Mouse (Mus musculus) forebrain, embryonic 10.5 days (tissue): ENCODE measurements around the gene Fgfr4. TPM values are rescaled to one million over a fixed set of nuclear protein-coding genes. Genes with fewer than 3 reads are reported as not detected.
A peak's percentile ranks its signal among the peaks of the same experiment; 100 is the strongest.
"Not testable (repeated sequence)": the region's sequence is repeated elsewhere in the genome, so short reads cannot be mapped to it uniquely, and the experiment has no call there.

Experiments
- DNase-seq: peaks from one replicate; pipeline ENCODE4 v3.0.0-alpha.2; 2017; ENCODE audit warnings: low spot score; ENCODE audit errors: extremely low spot score
- H3K27ac ChIP-seq: fragments of 300-500 bp; sonication (generic); 2 replicates; pipeline ENCODE4 v1.5.1; 2016; ENCODE audit warnings: mild to moderate bottlenecking
- H3K27me3 ChIP-seq: fragments of 300-500 bp; sonication (generic); 2 replicates; pipeline ENCODE4 v1.6.1; 2016; ENCODE audit warnings: mild to moderate bottlenecking; ENCODE audit not compliant: poor library complexity, severe bottlenecking
- H3K36me3 ChIP-seq: fragments of 300-500 bp; sonication (generic); replicated peaks from 2 replicates; pipeline ENCODE4 v1.6.1; 2016; ENCODE audit warnings: mild to moderate bottlenecking, moderate library complexity
- H3K4me1 ChIP-seq: fragments of 300-500 bp; sonication (generic); 2 replicates; pipeline ENCODE4 v1.6.1; 2016
- H3K4me3 ChIP-seq: fragments of 300-500 bp; sonication (generic); 2 replicates; pipeline ENCODE4 v1.5.1; 2016; ENCODE audit warnings: mild to moderate bottlenecking, moderate library complexity
- H3K9me3 ChIP-seq: fragments of 300-500 bp; sonication (generic); 2 replicates; pipeline ENCODE4 v1.6.1; 2016; ENCODE audit warnings: mild to moderate bottlenecking, moderate library complexity
- WGBS: fragments of 180-500 bp; shearing (Covaris S2); methylation state at CpG from one replicate; pipeline ENCODE4 v1.1.7; 2016; 5-methylcytosine and 5-hydroxymethylcytosine counted together
- polyA plus RNA-seq: library from polyadenylated mRNA; unstranded; fragments of >200 nt; fragmentation: Nextera tagmentation; extraction: Ambion mirVana; gene quantifications from 2 replicates; pipeline ENCODE4 v1.2.1, GENCODE M21; 2016

Fgfr4 gene
- polyA plus RNA-seq, 1 experiment from 2014 or later = 0.16 TPM

- no peak overlapping the region for H3K27ac ChIP-seq
- H3K4me1 ChIP-seq = peaks cover 14% of the 10 kb centered on the region
- DNase-seq = peak; percentile 73
- H3K36me3 ChIP-seq = no peaks in the 10 kb centered on the region
- no peaks in the 10 kb centered on the region for H3K9me3 ChIP-seq
- 0 out of 2 replicates have a peak, but pooled peaks cover 2% of the 10 kb centered on the region for H3K27me3 ChIP-seq
- 37% methylated on average over 2 of the region's 2 CpGs for WGBS
- H3K4me3 ChIP-seq = no peak overlapping the region
Measured at GRCm38 (mm10) chr13:55178556-55178955, 26.1 kb downstream of the Fgfr4 start.

- H3K27ac ChIP-seq = no peak overlapping the region
- 90% methylated on average over 3 of the region's 3 CpGs for WGBS
- no peaks in the 10 kb centered on the region for H3K9me3 ChIP-seq
- no peak overlapping the region for H3K4me3 ChIP-seq
- H3K36me3 ChIP-seq = no peaks in the 10 kb centered on the region
- no peak for DNase-seq
- 0 out of 2 replicates have a peak, but pooled peaks cover 3% of the 10 kb centered on the region for H3K27me3 ChIP-seq
- H3K4me1 ChIP-seq = peaks cover 12% of the 10 kb centered on the region
Measured at GRCm38 (mm10) chr13:55179591-55179990, 27.2 kb downstream of the Fgfr4 start.

DNA sequence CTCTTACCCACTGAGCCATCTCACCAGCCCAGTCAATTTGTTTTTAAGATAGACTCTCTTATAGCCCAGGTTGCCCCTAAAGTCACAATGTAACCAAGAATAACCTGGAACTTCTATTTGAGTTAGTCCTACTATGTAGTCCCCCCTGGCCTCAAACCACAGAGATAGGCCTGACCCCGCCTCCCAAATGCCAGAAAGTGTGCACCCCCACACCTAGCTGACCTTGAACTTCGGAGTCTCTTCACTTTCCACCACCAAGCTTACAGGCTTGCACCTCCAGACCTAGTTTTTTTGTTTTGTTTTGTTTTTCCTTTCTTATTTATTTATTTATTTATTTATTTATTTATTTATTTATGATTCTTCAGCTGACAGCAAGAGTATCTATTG lies 29.3 kb downstream of the Fgfr4 start:
- Histone ChIP-seq H3K27ac (no peak overlapping the region), H3K36me3 (no peaks in the 10 kb centered on the region), H3K9me3 (no peaks in the 10 kb centered on the region), H3K4me3 (peak overlapping the region; percentile 49; the same call in 1 of the 2 replicates), H3K27me3 (0 out of 2 replicates have a peak, but pooled peaks cover 3% of the 10 kb centered on the region), H3K4me1 (peaks cover 12% of the 10 kb centered on the region)
- no peak for DNase-seq
- WGBS = 69% methylated on average over 2 of the region's 2 CpGs

GRCm38 (mm10) chr13:55182173-55182894 lies 29.9 kb downstream of the Fgfr4 start:
- 4% methylated on average over 23 of the region's 23 CpGs for WGBS
- H3K36me3 ChIP-seq = no peaks in the 10 kb centered on the region
- H3K4me3 ChIP-seq = peak overlapping the region; percentile 49
- peaks cover 12% of the 10 kb centered on the region for H3K4me1 ChIP-seq
- peak; percentile 79 for DNase-seq
- H3K27ac ChIP-seq = peak overlapping the region; percentile 84
- H3K27me3 ChIP-seq = 0 out of 2 replicates have a peak, but pooled peaks cover 3% of the 10 kb centered on the region
- no peaks in the 10 kb centered on the region for H3K9me3 ChIP-seq

DNA sequence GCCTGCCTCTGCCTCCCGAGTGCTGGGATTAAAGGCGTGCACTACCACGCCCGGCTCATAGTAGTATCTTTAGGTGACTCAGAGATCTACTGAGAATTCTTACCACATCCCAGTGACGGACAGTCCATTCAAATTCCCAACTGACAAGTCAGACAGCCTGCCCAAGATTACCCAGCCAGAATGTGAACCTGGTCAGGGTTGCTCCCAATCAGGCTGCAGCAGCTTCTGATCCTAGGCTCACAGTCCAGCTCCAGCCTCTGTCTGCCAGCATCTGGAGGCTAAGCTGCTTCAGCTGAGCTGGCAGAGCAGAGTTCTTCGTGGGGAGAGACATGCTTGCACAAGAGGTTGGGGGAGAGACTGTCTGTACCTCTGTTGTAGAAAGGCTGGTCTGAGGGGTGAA lies 30.9 kb downstream of the Fgfr4 start:
- no peaks in the 10 kb centered on the region for H3K9me3 ChIP-seq
- 0 out of 2 replicates have a peak, but pooled peaks cover 3% of the 10 kb centered on the region for H3K27me3 ChIP-seq
- WGBS = 82% methylated on average over 6 of the region's 6 CpGs
- H3K4me3 ChIP-seq = no peak overlapping the region
- no peak for DNase-seq
- peaks cover 8% of the 10 kb centered on the region for H3K4me1 ChIP-seq
- no peaks in the 10 kb centered on the region for H3K36me3 ChIP-seq
- no peak overlapping the region for H3K27ac ChIP-seq

GRCm38 (mm10) chr13:55187062-55187461 lies 34.6 kb downstream of the Fgfr4 start:
- H3K4me3 ChIP-seq, H3K36me3 ChIP-seq, H3K27me3 ChIP-seq, H3K9me3 ChIP-seq, DNase-seq, H3K27ac ChIP-seq: not testable (repeated sequence)
- H3K4me1 ChIP-seq = peaks cover 27% of the 10 kb centered on the region
- 76% methylated on average over 4 of the region's 9 CpGs for WGBS

DNA sequence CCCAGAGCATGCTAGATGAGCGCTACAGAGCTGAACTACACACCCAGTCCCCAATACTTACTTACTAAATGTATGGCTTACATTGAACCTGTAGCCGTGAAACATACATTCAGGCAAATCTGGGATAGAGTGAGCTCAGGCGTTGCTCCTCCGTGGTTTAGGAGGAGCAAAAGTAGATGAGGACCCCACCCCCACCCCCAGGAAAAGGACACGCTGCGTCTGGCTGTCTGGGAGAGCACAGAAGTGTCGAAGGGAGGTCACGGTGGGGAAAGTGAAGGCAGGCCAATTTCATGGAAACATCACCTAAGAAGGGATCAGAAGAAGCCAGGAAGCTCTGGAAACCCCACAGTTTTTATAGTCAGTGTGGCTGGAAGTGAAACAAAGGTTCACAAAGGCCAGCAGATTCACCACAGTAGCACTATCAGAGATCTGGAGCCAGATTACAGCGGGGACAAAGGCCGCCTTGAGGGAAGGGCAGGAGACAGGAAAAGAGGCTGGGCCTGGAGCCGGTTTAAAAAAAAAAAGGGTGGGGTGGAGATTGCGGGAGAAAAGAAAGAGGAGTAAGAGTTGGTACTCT lies 37.2 kb downstream of the Fgfr4 start:
- no peaks in the 10 kb centered on the region for H3K36me3 ChIP-seq
- H3K9me3 ChIP-seq = no peaks in the 10 kb centered on the region
- peak overlapping the region; percentile 49 for H3K4me3 ChIP-seq
- H3K27me3 ChIP-seq = no peaks in the 10 kb centered on the region
- H3K27ac ChIP-seq = peak overlapping the region; percentile 96
- H3K4me1 ChIP-seq = peaks cover 21% of the 10 kb centered on the region
- WGBS = 2% methylated on average over 12 of the region's 12 CpGs
- DNase-seq = peak; percentile 53

DNA sequence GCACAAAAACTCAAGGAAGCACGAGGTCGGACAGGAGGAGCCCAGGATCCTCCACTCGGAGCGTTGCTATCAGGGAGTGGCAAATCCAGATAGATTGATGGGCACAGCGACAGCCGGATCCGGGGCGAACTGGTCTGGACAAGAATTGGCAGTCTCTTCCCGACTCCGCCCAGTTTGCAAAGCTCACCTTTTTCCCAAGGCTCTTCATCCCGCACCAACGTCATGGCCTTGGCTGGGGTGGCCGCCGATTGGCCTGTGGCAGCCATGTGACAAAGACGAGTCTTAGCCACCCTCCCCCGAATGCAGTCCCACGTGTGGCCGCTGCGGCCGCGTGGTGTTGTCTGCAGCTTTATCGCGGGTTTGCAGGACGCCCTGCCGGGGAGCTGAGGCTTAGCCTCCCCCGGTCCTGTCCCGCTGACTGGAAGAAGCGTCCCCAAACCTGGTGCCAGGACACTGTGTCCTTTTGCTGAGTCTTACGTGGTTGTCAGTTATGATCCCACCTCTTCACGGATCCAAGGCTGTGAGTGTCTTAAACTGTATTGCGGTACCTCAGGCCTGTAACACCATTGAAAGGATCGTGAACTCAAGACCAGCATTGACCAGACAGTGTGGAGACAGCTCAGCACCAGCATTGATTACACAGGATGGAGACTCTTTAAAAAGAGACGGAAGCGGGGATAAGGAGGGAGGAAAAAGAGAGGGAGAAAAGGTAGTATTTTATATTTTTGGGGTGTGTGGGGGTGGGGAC lies 37.9 kb downstream of the Fgfr4 start:
- no peaks in the 10 kb centered on the region for H3K9me3 ChIP-seq
- H3K36me3 ChIP-seq = no peaks in the 10 kb centered on the region
- peak overlapping the region; percentile 49 for H3K4me3 ChIP-seq
- 2% methylated on average over 34 of the region's 34 CpGs for WGBS
- no peaks in the 10 kb centered on the region for H3K27me3 ChIP-seq
- DNase-seq = peak; percentile 97
- peak overlapping the region; percentile 96 for H3K27ac ChIP-seq
- H3K4me1 ChIP-seq = peaks cover 21% of the 10 kb centered on the region

GRCm38 (mm10) chr13:55191535-55191934 lies 39.1 kb downstream of the Fgfr4 start:
- H3K36me3 ChIP-seq = no peaks in the 10 kb centered on the region
- WGBS = 88% methylated on average over 5 of the region's 5 CpGs
- no peaks in the 10 kb centered on the region for H3K9me3 ChIP-seq

GRCm38 (mm10) chr13:55202758-55203157 lies 50.3 kb downstream of the Fgfr4 start:
- not testable (repeated sequence) for H3K36me3 ChIP-seq, H3K27ac ChIP-seq, H3K4me3 ChIP-seq, DNase-seq, H3K27me3 ChIP-seq, H3K4me1 ChIP-seq, H3K9me3 ChIP-seq
- 91% methylated on average over 4 of the region's 4 CpGs for WGBS

More at GRCm38 (mm10) chr13:55191535-55191934, 39.1 kb downstream of the Fgfr4 start:
- DNase-seq = no peak
- H3K4me3 ChIP-seq = no peak overlapping the region
- H3K4me1 ChIP-seq = peaks cover 21% of the 10 kb centered on the region
- H3K27me3 ChIP-seq = no peaks in the 10 kb centered on the region
- no peak overlapping the region for H3K27ac ChIP-seq

DNA sequence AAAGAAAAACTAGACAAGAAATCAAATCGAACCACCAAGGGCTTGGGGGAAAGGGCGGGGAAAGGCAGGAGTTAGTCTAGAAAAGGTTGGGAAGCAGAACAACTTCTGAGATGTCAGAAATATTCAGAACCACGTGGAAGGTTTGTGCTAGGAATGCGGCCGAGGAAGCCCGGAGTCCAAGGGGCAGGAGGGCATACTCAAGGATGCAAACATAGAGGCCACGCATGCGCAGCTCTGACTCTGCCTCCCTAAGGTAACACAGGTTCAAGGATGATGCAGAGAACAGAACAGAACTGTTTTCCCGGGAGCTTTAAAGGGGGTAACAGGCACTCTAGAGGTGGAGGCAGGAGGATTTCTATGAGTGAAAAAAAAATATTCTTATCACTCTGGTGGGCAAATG lies 51.3 kb downstream of the Fgfr4 start:
- WGBS = 84% methylated on average over 9 of the region's 9 CpGs
- H3K4me3 ChIP-seq = no peak overlapping the region
- no peak overlapping the region for H3K27ac ChIP-seq

GRCm38 (mm10) chr13:55204667-55205389 lies 52.4 kb downstream of the Fgfr4 start:
- no peak for DNase-seq
- 87% methylated on average over 9 of the region's 11 CpGs for WGBS
- H3K4me3 ChIP-seq = no peak overlapping the region

More for the DNA sequence above, 51.3 kb downstream of the Fgfr4 start:
- Histone ChIP-seq H3K36me3 (no peaks in the 10 kb centered on the region), H3K9me3 (no peaks in the 10 kb centered on the region), H3K27me3 (no peaks in the 10 kb centered on the region), H3K4me1 (peaks cover 4% of the 10 kb centered on the region)
- no peak for DNase-seq

More at GRCm38 (mm10) chr13:55204667-55205389, 52.4 kb downstream of the Fgfr4 start:
- Histone ChIP-seq H3K9me3 (0 out of 2 replicates have a peak, but pooled peaks cover 6% of the 10 kb centered on the region), H3K27ac (no peak overlapping the region), H3K36me3 (no peaks in the 10 kb centered on the region), H3K4me1 (peaks cover 11% of the 10 kb centered on the region), H3K27me3 (0 out of 2 replicates have a peak, but pooled peaks cover 7% of the 10 kb centered on the region)
